Mouse (Mus musculus) embryonic fibroblast, embryonic 13.5 days (primary cell): ENCODE results near the gene Tada1.
A peak's percentile ranks its signal among the peaks of the same experiment; 100 is the strongest.

Experiments used
- CTCF ChIP-seq: IDR thresholded peaks from 2 replicates; pipeline ENCODE4 v1.5.1; 2011; ENCODE audit warnings: mild to moderate bottlenecking, control low read depth, low read length, moderate library complexity, borderline replicate concordance; ENCODE audit not compliant: insufficient read depth
- POLR2A ChIP-seq: IDR thresholded peaks from 2 replicates; pipeline ENCODE4 v1.6.1; 2011; ENCODE audit warnings: low read depth, mild to moderate bottlenecking, control low read depth, low read length, moderate library complexity

- TF ChIP-seq CTCF (no peak), POLR2A (peak; percentile 69)
Measured at GRCm38 (mm10) chr1:166409701-166410220, 30.9 kb downstream of the Tada1 start, which contains the start of gene Pogk.
